Mouse (Mus musculus): ENCODE data around the gene Car14. TPM values are rescaled to one million over a fixed set of nuclear protein-coding genes. Genes with fewer than 3 reads are reported as not detected.
A peak's percentile ranks its signal among the peaks of the same experiment; 100 is the strongest.

Gene Car14
- polyA plus RNA-seq, 1 experiment from 2014 or later: 23.1 TPM

- H3K4me2 ChIP-seq: no peak overlapping the region
- peaks cover 14% of the 10 kb centered on the region; the same call in 1 of the 2 replicates for H3K27me3 ChIP-seq
- no peak for ATAC-seq
- no peaks in the 10 kb centered on the region for H3K36me3 ChIP-seq (ENCODE audit: poor library complexity, severe bottlenecking)
- no peak overlapping the region for H3K9ac ChIP-seq
- peaks cover 7% of the 10 kb centered on the region for H3K4me1 ChIP-seq
- H3K9me3 ChIP-seq (replicated peaks): no peaks in the 10 kb centered on the region
- H3K27ac ChIP-seq: no peak overlapping the region
- 67% methylated on average over 4 of the region's 4 CpGs for WGBS
- no peak overlapping the region for H3K4me3 ChIP-seq
Measured at GRCm38 (mm10) chr3:95887596-95887995, 16.9 kb downstream of the Car14 start.

GRCm38 (mm10) chr3:95884400-95884799, 20.1 kb downstream of the Car14 start:
- no peak overlapping the region for H3K27ac ChIP-seq
- peaks cover 19% of the 10 kb centered on the region for H3K4me1 ChIP-seq
- H3K27me3 ChIP-seq: 0 out of 2 replicates have a peak, but pooled peaks cover 4% of the 10 kb centered on the region
- no peak overlapping the region for H3K4me2 ChIP-seq
- no peak overlapping the region for H3K9ac ChIP-seq
- H3K9me3 ChIP-seq (replicated peaks): no peaks in the 10 kb centered on the region
- no peak overlapping the region for H3K4me3 ChIP-seq
- no peak for ATAC-seq
- 89% methylated on average over 5 of the region's 5 CpGs for WGBS
- H3K36me3 ChIP-seq (ENCODE audit: poor library complexity, severe bottlenecking): no peaks in the 10 kb centered on the region

GRCm38 (mm10) chr3:95882816-95883425, 21.6 kb downstream of the Car14 start:
- peaks cover 19% of the 10 kb centered on the region for H3K4me1 ChIP-seq
- H3K36me3 ChIP-seq (ENCODE audit: poor library complexity, severe bottlenecking): no peaks in the 10 kb centered on the region
- no peak overlapping the region for H3K27ac ChIP-seq
- peak overlapping the region; percentile 99 for H3K4me2 ChIP-seq
- 0 out of 2 replicates have a peak, but pooled peaks cover 4% of the 10 kb centered on the region for H3K27me3 ChIP-seq
- H3K9me3 ChIP-seq (replicated peaks): no peaks in the 10 kb centered on the region
- H3K9ac ChIP-seq: peak overlapping the region; percentile 52
- ATAC-seq: no peak
- WGBS: 3% methylated on average over 24 of the region's 24 CpGs
- H3K4me3 ChIP-seq: peak overlapping the region; percentile 53

- peak within 1 kb of the TSS; percentile 99 for H3K4me2 ChIP-seq
- no peaks in the 10 kb centered on the region for H3K36me3 ChIP-seq (ENCODE audit: poor library complexity, severe bottlenecking)
- H3K27me3 ChIP-seq: 0 out of 2 replicates have a peak, but pooled peaks cover 4% of the 10 kb centered on the region
- no peaks in the 10 kb centered on the region for H3K9me3 ChIP-seq (replicated peaks)
- ATAC-seq: peak; percentile 100
- peak within 1 kb of the TSS; percentile 62 for H3K9ac ChIP-seq
- H3K4me3 ChIP-seq: peak within 1 kb of the TSS; percentile 53
- no peak within 1 kb of the TSS for H3K27ac ChIP-seq
- WGBS: under 1% methylated on average over 65 of the region's 66 CpGs
- H3K4me1 ChIP-seq: peaks cover 19% of the 10 kb centered on the region
Measured at GRCm38 (mm10) chr3:95881979-95882815, 22.3 kb downstream of the Car14 start, which contains the start of gene Ciart. Gene Ciart, minus strand, starts transcription at chr3:95882251.

- no peak overlapping the region for H3K9ac ChIP-seq
- ATAC-seq: no peak
- no peak overlapping the region for H3K4me2 ChIP-seq
- peaks cover 19% of the 10 kb centered on the region for H3K4me1 ChIP-seq
- WGBS: 95% methylated on average over 4 of the region's 4 CpGs
- H3K9me3 ChIP-seq (replicated peaks): no peaks in the 10 kb centered on the region
- no peaks in the 10 kb centered on the region for H3K27me3 ChIP-seq
- H3K36me3 ChIP-seq (ENCODE audit: poor library complexity, severe bottlenecking): no peaks in the 10 kb centered on the region
- no peak overlapping the region for H3K27ac ChIP-seq
- no peak overlapping the region for H3K4me3 ChIP-seq
Measured at GRCm38 (mm10) chr3:95879063-95879462, 25.4 kb downstream of the Car14 start.

GRCm38 (mm10) chr3:95872048-95872447, 32.4 kb downstream of the Car14 start:
- H3K9me3 ChIP-seq (replicated peaks): no peaks in the 10 kb centered on the region
- H3K27ac ChIP-seq: no peak overlapping the region
- peaks cover 25% of the 10 kb centered on the region for H3K4me1 ChIP-seq
- 74% methylated on average over 7 of the region's 7 CpGs for WGBS
- H3K4me2 ChIP-seq: peak overlapping the region; percentile 87
- H3K4me3 ChIP-seq: peak overlapping the region; percentile 67
- peaks cover 23% of the 10 kb centered on the region for H3K36me3 ChIP-seq (ENCODE audit: poor library complexity, severe bottlenecking)
- no peaks in the 10 kb centered on the region for H3K27me3 ChIP-seq
- peak overlapping the region; percentile 88 for H3K9ac ChIP-seq
- no peak for ATAC-seq

- peak within 1 kb of the TSS; percentile 87 for H3K4me2 ChIP-seq
- H3K4me1 ChIP-seq: peaks cover 25% of the 10 kb centered on the region
- peaks cover 28% of the 10 kb centered on the region for H3K36me3 ChIP-seq (ENCODE audit: poor library complexity, severe bottlenecking)
- peak within 1 kb of the TSS; percentile 57; the same call in 1 of the 2 replicates for H3K27ac ChIP-seq
- H3K9me3 ChIP-seq (replicated peaks): no peaks in the 10 kb centered on the region
- H3K4me3 ChIP-seq: peak within 1 kb of the TSS; percentile 67
- ATAC-seq: peak; percentile 96
- H3K27me3 ChIP-seq: no peaks in the 10 kb centered on the region
- under 1% methylated on average over 33 of the region's 33 CpGs for WGBS
- peak within 1 kb of the TSS; percentile 88 for H3K9ac ChIP-seq
Measured at GRCm38 (mm10) chr3:95871392-95871867, 33.1 kb downstream of the Car14 start, which contains the start of gene Mrps21. Gene Mrps21, minus strand, starts transcription at chr3:95871519.

- Histone ChIP-seq H3K9me3 (replicated peaks) (no peaks in the 10 kb centered on the region), H3K4me3 (peak overlapping the region; percentile 67), H3K4me2 (peak overlapping the region; percentile 87), H3K9ac (peak overlapping the region; percentile 88), H3K36me3 (ENCODE audit: poor library complexity, severe bottlenecking) (peaks cover 28% of the 10 kb centered on the region), H3K4me1 (peaks cover 25% of the 10 kb centered on the region), H3K27me3 (no peaks in the 10 kb centered on the region), H3K27ac (peak overlapping the region; percentile 57; the same call in 1 of the 2 replicates)
- 7% methylated on average over 15 of the region's 15 CpGs for WGBS
- peak; percentile 46; the same call in 1 of the 2 replicates for ATAC-seq
Measured at GRCm38 (mm10) chr3:95870976-95871375, 33.5 kb downstream of the Car14 start.

- Histone ChIP-seq H3K4me3 (no peak overlapping the region), H3K9me3 (replicated peaks) (no peaks in the 10 kb centered on the region), H3K27me3 (no peaks in the 10 kb centered on the region), H3K27ac (no peak overlapping the region), H3K4me1 (peaks cover 22% of the 10 kb centered on the region), H3K4me2 (no peak overlapping the region), H3K9ac (no peak overlapping the region), H3K36me3 (ENCODE audit: poor library complexity, severe bottlenecking) (peaks cover 54% of the 10 kb centered on the region)
- ATAC-seq: no peak
- 97% methylated on average over 2 of the region's 2 CpGs for WGBS
Measured at GRCm38 (mm10) chr3:95867408-95867807, 37.1 kb downstream of the Car14 start.

GRCm38 (mm10) chr3:95866071-95866470, 38.4 kb downstream of the Car14 start:
- Histone ChIP-seq H3K4me3 (no peak overlapping the region), H3K4me1 (peaks cover 15% of the 10 kb centered on the region), H3K36me3 (ENCODE audit: poor library complexity, severe bottlenecking) (peaks cover 54% of the 10 kb centered on the region), H3K27me3 (no peaks in the 10 kb centered on the region), H3K4me2 (no peak overlapping the region), H3K27ac (no peak overlapping the region), H3K9me3 (replicated peaks) (no peaks in the 10 kb centered on the region), H3K9ac (no peak overlapping the region)
- no peak for ATAC-seq
- WGBS: 94% methylated on average over 5 of the region's 5 CpGs

GRCm38 (mm10) chr3:95865571-95865970, 38.9 kb downstream of the Car14 start:
- no peak for ATAC-seq
- Histone ChIP-seq H3K36me3 (ENCODE audit: poor library complexity, severe bottlenecking) (peaks cover 54% of the 10 kb centered on the region), H3K9me3 (replicated peaks) (no peaks in the 10 kb centered on the region), H3K4me2 (no peak overlapping the region), H3K27ac (no peak overlapping the region), H3K4me3 (no peak overlapping the region), H3K27me3 (no peaks in the 10 kb centered on the region), H3K9ac (no peak overlapping the region), H3K4me1 (peaks cover 10% of the 10 kb centered on the region)
- WGBS: 92% methylated on average over 20 of the region's 20 CpGs

GRCm38 (mm10) chr3:95865050-95865449, 39.4 kb downstream of the Car14 start:
- peaks cover 5% of the 10 kb centered on the region; the same call in 1 of the 2 replicates for H3K4me1 ChIP-seq
- no peaks in the 10 kb centered on the region for H3K27me3 ChIP-seq
- no peaks in the 10 kb centered on the region for H3K9me3 ChIP-seq (replicated peaks)
- WGBS: 93% methylated on average over 5 of the region's 5 CpGs
- ATAC-seq: no peak
- no peak overlapping the region for H3K4me2 ChIP-seq
- H3K36me3 ChIP-seq (ENCODE audit: poor library complexity, severe bottlenecking): peaks cover 53% of the 10 kb centered on the region
- no peak overlapping the region for H3K9ac ChIP-seq
- H3K4me3 ChIP-seq: no peak overlapping the region
- no peak overlapping the region for H3K27ac ChIP-seq

All from forebrain, embryonic 13.5 days (tissue).